Mouse (Mus musculus) ovary, adult 18-20 months (tissue): Measurements from ENCODE around the gene Gm4981.
"Not testable (repeated sequence)": the region's sequence is repeated elsewhere in the genome, so short reads cannot be mapped to it uniquely, and the experiment has no call there.

ENCODE experiments used
- DNase-seq: peaks from one replicate; pipeline ENCODE4 v3.0.0; 2022; ENCODE audit warnings: low spot score, mixed read lengths

The Gm4981 gene

DNA sequence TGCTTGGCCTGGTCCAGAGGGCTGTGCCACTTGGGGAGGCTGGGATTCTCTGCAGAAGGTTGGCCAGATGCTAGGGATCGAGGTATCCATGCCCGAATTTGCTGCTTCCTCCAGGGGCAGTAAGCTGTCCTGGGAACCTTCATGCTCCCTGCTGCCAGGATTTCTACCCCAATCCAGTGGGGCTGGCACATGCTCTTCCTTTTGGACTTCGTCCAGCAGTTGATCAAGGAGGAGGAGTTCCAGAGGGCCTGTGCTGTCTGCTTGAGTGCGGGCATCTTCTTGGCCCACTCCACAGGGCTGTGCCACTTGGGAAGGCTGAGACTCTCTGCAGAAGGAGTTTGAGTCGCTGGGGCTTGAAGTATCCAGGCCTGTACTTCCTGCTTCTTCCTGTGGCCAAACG, 13.3 kb downstream of the Gm4981 start:
- not testable (repeated sequence) for DNase-seq

DNA sequence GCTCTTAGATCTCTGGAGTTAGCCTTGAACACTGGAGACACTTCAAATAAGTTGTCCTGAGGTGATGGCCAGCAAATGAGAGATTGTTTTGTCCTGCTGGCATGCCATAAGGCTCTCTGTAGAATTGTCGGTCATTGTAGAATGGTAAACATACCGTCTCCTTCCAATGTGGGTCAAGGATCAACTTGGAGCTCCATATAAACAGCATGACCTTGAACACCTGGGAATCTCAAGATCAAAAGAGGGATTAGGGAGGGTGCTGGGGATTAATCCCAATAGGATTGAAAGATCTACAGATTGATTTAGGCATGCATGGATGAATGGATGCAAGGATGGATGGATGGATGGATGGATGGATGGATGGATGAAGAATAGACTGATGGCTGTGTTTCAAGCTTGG, 14.9 kb downstream of the Gm4981 start:
- DNase-seq = not testable (repeated sequence)

DNA sequence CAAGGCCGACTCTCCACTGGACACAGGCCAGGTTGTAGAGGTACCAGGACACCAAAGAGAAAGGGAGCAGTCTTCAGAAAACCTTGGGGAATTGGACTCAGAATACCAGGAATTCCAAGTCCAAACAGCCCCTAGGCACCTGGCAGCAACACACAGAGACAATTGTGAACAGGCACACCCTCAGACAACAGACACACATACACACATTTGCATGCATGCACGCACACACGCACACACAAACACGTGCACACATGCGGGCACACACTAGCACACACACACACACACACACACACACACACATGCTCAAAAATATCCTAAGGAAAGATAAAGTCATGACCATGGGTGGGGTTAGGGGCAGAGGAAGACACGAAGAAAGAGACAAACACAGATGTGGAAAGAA, 15.8 kb downstream of the Gm4981 start:
- no peak for DNase-seq

DNA sequence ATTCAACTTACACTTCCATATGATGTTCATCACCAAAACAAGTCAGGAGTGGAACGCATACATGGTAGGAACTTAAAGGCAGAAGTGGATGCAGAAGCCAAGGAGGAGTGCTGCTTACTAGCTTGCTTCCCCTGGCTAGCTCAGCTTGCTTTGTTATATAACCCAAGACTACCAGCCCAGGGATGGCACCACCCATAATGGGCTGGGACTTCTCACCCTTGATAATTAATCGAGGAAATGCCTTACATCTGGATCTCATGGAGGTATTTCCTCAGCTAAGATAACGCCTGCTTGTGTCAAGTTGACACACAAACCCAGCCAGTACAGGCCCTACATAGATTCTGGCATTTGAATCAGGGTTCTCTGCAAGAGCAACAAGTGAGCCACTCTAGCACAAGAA, 19.1 kb downstream of the Gm4981 start:
- DNase-seq = no peak

DNA sequence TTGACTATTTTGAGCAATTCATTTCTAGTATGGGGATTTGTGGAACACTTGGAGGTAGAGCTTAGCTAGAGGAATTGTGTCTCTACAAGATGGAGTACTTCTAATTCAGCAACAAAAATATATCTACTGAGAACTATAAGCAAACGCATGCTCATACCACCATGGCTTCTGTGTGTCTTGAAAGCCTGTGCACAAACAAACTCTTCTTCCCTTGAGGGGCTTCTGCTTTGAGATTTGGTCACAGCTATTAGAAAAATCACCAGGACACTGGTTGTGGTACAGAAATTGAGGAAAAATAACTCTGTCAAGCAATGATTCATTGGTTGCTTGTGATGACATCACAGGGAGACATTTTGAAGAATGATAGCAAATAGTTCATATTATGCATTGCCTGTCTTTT, 21.1 kb downstream of the Gm4981 start:
- DNase-seq = no peak

DNA sequence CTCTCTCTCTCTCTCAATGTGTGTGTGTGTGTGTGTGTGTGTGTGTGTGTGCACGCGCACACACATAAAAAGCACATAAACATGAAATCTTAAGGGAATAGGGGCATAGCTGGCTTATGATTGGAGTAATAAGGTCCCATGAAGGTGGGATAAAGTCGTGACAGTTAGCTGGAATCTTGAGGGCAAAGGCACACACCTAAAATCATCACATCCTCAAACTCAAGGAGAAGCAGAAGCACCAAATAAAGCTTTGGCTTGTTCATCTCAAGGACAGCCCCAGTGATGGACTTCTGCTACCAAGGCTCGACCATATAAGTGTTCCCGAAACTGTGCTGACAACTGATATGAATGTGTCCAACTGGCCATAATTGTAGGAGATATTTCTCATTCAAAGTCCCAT, 21.6 kb downstream of the Gm4981 start:
- no peak for DNase-seq

DNA sequence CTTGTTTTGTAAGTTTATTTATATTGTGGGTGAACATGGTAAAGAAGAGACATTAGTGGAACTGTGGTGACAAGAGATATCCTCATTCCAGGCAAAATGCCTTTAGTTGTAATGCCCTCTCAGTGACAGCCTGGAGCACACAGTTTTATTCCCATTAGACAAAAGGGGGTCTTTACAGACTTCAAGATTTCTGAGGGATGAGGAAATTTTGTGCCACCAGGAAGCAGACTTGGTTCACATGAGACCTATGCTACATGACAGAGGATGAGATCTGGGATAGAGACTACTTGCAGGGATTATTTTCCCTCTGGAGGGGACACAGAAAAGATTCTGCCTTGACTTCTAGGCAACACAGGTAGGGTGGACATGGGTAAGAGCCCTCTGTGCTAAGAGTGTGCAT, 22.0 kb downstream of the Gm4981 start:
- DNase-seq = no peak

DNA sequence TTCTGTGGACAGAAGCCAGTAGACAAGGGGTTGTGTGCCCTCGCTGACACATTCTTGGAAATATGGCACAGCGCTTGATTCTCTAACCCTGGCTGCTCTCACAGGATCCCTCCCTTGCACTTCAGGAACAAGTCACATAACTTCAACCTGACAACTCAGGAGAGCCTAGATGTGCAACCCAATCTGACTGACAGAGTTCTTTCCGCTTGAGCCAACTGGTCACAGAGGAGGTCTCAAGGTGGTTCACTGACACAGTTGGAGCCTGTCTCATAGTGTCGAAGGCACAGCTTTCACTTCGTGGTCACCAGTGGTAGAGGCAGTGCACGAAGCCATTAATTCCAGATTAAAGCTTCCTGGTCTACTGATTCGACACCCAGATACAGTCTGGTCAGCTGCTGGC, 24.3 kb downstream of the Gm4981 start:
- no peak for DNase-seq

DNA sequence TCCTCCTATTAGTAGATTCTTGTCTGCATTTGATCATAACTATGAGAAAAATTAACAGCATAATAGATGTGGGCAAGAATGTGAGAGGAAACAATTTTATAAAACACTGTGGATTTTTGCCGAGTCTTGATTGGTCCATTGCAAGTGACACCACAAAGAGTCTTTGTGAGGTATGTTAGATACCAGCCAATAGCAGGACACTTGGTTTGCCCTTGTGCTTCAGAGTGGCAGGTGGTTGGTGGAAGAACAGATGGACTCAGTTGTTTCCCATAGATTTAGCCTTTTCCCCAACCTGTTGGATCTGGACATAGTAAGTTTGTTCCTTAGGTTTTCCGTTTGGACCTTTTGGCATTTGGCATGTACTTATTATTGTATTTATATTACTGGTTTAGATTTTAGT, 25.3 kb downstream of the Gm4981 start:
- no peak for DNase-seq

DNA sequence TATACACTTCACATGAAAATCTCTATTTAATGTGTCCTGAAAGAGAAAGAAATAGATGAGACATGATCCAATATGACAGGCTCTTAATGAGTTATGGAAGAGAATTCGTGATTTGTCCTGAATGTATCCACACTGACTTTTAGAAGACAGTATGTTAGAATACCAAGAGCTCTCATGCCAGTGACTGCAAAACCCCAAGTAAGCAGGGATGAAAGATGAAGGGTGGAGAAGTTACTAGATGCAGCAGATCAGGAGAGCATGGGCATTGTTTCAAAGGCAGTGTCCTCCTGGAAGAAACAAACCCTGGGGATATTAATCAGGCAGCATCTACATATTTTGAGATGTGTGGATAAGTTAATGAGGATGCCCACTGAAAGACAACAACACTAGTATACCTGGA, 26.0 kb downstream of the Gm4981 start:
- no peak for DNase-seq

DNA sequence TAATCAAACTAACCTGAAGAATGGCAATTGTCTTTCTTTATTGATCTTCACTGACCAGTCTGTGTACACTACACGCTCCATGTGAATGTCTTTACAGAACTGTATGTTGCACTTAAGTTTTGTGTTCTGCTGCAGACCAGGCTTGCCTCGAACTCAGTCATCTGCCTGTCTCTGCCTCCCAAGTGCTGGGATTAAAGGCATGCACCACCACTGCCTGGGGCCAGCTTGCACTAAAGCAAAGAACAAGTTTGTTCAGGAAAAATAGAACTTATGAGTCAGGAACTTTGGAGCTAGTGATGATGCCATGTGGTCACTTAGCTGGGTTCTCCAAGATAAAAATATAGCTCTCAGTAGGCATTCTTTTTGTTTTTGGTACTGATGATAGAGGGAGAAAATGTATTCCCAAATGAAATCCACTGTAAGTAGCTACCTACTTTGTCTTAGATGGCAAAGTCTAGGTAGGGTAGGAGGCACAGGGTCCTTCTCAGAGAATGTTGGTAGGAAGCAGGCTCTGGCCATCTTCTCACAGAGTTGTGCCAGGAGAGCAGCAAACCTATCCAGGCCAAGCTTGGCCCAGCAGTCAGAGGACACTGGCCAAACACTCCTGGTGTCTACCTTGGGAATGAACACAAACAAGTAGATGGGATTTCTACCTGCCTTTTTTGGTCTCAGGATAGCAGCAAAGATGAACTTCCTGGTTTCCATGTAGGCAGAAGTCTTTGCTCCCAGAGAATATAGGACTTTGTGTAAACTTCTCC, 26.6 kb downstream of the Gm4981 start:
- no peak for DNase-seq

DNA sequence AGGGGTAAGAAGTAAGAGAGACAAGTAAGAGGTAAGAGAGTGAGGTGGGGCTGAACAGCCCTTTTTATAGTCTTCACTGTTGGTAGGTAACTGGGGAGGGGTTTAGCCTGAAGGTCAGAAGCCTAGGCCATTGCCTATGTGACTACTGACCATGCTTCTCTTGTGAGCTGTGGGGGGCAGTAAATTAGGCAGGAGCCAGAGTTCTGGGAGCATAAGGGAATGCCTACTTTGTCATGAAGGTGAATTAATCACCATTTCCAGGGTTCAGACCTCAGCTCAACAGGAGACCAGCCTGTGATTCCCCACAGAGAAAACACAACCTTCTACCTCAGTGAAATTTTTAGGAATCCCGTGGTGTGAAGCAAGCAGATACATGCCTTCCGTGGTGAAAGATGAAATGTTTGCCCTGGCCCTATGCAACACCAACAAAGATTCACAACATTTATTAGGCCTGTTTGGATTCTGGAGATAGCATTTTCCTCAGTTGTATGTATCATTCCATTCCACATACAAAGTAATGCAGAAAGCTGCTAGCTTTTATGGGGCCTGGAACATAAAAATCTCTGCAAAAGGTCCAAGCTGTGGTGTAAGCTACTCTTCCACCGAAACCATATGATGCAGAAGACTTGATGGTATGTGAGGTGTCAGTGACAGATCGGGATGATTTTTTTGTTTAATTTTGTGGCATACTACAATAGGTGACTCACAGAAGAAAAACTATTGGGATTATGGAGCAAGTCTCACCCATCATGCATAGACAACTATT, 29.7 kb downstream of the Gm4981 start:
- DNase-seq = no peak

DNA sequence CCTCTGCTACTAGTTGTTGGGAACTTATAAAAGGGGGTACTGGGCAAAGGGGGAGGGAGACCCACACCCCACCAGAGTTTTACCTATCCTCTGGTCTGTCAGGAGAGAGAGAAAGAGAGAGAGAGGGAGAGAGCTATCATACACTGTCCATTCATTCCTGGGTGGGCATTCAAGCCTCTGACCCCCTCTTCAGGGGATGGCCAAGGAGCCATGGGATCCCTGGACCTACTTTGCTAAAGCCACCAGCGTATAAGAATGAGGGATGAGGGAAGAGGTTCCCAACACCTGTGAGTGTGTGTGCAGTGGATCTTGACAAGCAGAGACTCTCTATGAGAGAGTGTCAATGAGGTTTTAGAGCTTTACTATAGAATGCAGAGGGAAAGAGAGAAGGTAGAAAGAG, 30.5 kb downstream of the Gm4981 start:
- DNase-seq = no peak
